Mouse (Mus musculus) olfactory bulb, adult 2 months (tissue): ENCODE measurements at regions not wholly inside any gene's neighbourhood (a gene's known extent, or its start where the extent isn't known, plus 50 kb on each side); places are given as distances from the start of the nearest gene placed in this dataset.

Experiments used
- CTCF ChIP-seq: fragments of 200-500 bp; IDR thresholded peaks from 2 replicates; pipeline ENCODE4 v1.5.1; 2012; ENCODE audit warnings: low read depth, mild to moderate bottlenecking, low read length, moderate library complexity; ENCODE audit not compliant: insufficient read depth
- POLR2A ChIP-seq: fragments of 200-500 bp; IDR thresholded peaks from 2 replicates; pipeline ENCODE4 v1.6.1; 2012; ENCODE audit warnings: mild to moderate bottlenecking, low read depth, low read length, moderate library complexity; ENCODE audit not compliant: insufficient read depth

GRCm38 (mm10) chr7:116665581-116665980, 161.4 kb downstream of the Nucb2 start:
- TF ChIP-seq CTCF, result no peak
- TF ChIP-seq POLR2A, result no peak
